Mouse (Mus musculus): ENCODE results near the gene Gm26661.

Gene Gm26661

GRCm38 (mm10) chr14:7819446-7819845, 28.1 kb downstream of the Gm26661 start:
- no peak for DNase-seq (ENCODE audit: low spot score in 2 of 2)

DNA sequence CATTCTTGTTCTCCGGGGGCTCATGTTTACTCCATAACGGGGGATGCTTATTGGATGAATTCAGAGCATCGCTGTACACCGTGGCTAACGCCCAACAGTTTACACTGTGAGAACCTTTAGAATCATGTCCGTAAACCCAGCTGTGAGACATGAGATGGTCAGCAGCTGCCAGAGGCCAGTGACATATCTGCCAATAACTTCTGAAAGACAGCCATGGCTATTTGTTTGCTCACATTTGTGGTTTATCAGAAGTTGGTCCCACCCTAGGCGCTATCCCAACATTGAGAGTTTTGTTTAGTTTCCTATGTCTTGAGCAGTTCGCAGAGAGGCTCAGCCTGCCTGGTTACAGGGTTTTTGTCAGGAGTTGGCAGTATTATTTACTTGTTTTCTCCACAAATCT, 30.0 kb downstream of the Gm26661 start:
- DNase-seq (ENCODE audit: low spot score in 2 of 2): no peak

- DNase-seq (ENCODE audit: low spot score in 2 of 2): no peak
These were observed 31.3 kb downstream of the Gm26661 start for GRCm38 (mm10) chr14:7822693-7823092.

GRCm38 (mm10) chr14:7824651-7825268, 33.4 kb downstream of the Gm26661 start:
- DNase-seq (ENCODE audit: low spot score in 2 of 2): no peak

GRCm38 (mm10) chr14:7826151-7826937, 35.0 kb downstream of the Gm26661 start:
- DNase-seq (ENCODE audit: low spot score in 2 of 2): no peak

- DNase-seq (ENCODE audit: low spot score in 2 of 2): no peak
These were observed 37.8 kb downstream of the Gm26661 start for GRCm38 (mm10) chr14:7829181-7829580.

DNA sequence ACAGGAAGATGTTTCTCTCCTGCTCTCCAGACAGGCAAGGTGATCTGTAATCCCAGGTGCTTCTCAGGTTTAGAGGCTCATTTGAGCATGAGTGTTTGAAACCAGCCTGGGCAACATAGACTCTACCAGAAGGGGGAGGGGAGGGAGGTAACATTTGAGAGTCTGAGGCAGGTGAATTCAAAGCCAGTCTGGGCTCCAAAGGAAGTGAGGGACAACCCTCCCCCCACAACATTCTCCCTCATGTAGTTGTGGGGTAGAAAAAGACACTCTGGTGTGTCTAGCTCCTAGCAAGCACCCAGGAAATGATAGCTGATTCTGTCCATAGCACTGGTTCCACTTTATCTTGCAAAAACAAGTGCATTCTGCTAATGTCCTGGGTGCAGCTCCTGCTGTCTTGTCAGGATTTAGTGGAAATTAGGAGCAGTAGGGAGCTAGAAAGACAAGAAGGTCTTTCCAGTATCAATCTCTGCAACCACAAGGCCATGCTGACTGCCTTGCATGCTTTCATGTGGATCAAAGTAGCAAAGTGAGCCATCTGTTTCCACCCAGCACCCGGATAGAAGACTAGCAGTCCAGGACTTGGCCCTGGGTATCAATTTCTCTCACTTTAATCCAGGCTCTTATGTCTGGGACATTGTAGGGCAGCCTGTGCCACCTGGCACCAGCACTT, 40.5 kb downstream of the Gm26661 start:
- DNase-seq (ENCODE audit: low spot score in 2 of 2): no peak

GRCm38 (mm10) chr14:7832440-7832783, 41.0 kb downstream of the Gm26661 start:
- DNase-seq (ENCODE audit: low spot score in 2 of 2): no peak

DNA sequence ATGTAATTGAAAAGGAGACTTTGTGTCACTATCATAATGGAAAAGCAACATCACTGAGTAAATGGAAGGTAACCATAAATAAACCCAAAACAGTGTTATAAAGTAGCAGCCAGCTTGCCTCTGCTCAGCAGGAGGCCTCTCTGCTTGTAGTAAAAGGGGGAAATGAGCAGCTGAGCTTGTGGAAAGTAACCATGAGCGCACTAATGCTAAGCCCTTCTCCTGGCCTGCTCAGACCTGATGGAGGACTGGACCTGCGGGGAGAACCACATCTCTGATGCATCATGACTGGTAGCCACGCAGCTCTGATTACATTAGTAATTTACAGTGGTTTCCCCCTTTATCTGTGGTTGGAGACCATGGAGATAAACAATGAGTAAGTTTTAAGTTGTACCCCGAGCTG, 42.1 kb downstream of the Gm26661 start:
- DNase-seq (ENCODE audit: low spot score in 2 of 2): no peak

- no peak for DNase-seq (ENCODE audit: low spot score in 2 of 2)
These were observed 47.2 kb downstream of the Gm26661 start for GRCm38 (mm10) chr14:7838564-7839089.

- DNase-seq (ENCODE audit: low spot score in 2 of 2): no peak
These were observed 48.6 kb downstream of the Gm26661 start for GRCm38 (mm10) chr14:7839950-7840514.
